Mouse (Mus musculus) kidney, adult 11 months (tissue): ENCODE data around the gene Lama5.

Experiments used
- DNase-seq: peaks from one replicate; pipeline ENCODE4 v3.0.0; 2022

Gene Lama5

DNA sequence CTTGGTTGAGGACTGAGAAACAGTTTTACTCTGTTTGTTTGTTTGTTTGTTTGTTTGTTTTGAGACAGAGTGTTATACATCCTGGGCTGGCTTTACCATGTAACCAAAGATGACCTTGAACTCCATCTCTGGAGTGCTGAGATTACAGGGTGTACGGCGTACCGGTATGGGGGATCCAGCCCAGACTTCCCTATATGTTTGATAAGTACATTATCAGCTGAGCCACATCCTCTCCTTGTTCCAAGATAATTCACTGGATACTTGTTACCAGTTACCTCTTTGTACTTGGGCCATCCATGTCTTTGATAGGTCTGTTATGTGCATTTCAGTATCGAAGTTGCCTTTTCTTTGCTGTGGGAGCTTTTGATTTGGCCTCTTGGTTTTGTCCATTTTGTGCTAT lies 92.4 kb downstream of the Lama5 start:
- DNase-seq: no peak

DNA sequence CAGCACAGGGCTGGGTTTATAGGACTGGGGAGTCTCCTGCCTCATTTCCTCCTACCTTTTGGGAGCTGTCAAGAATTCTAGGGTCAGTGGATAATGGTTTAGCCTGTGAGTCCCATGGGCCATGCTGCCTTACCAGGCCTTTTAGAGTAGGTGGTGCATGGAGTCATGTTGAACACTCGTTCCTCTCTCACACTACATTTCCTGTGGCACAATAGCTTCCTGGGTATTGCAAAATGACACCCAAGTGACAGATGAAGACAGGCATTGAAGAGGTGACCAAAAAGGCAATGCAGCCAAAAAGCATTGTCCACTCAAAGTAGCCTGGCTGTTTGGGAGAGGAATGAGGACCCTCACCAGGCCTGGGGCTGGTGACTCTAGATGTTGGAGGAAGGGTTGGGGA lies 98.0 kb downstream of the Lama5 start:
- no peak for DNase-seq
